Mouse (Mus musculus) spleen, adult 2 months (tissue): ENCODE measurements at regions not wholly inside any gene's neighbourhood (a gene's known extent, or its start where the extent isn't known, plus 50 kb on each side); places are given as distances from the start of the nearest gene placed in this dataset.

Experiments used
- DNase-seq, 2 experiments: peaks; one replicate each; pipeline versions ENCODE4 v3.0.0 to v3.0.0-alpha.2; 2012 to 2021; ENCODE audit warnings: low spot score in 2 of 2, low read depth in 1 of 2
- H3K27ac ChIP-seq: fragments of 200-500 bp; 2 replicates; pipeline ENCODE4 v1.5.1; 2012; ENCODE audit warnings: low read length, inconsistent platforms; ENCODE audit not compliant: insufficient read depth
- H3K27me3 ChIP-seq: fragments of 200-500 bp; 2 replicates; pipeline ENCODE4 v1.6.1; 2012; ENCODE audit warnings: mild to moderate bottlenecking, moderate library complexity, low read length, inconsistent platforms; ENCODE audit not compliant: control insufficient read depth, insufficient read depth
- H3K36me3 ChIP-seq: fragments of 200-500 bp; 2 replicates; pipeline ENCODE4 v1.6.1; 2012; ENCODE audit warnings: mild to moderate bottlenecking, low read length, inconsistent platforms; ENCODE audit not compliant: control insufficient read depth, insufficient read depth
- H3K4me1 ChIP-seq: fragments of 200-500 bp; 2 replicates; pipeline ENCODE4 v1.6.1; 2011; ENCODE audit warnings: inconsistent platforms; ENCODE audit not compliant: control insufficient read depth, insufficient read depth, insufficient read length
- H3K4me3 ChIP-seq: fragments of 200-500 bp; 2 replicates; pipeline ENCODE4 v1.5.1; 2011; ENCODE audit warnings: mild to moderate bottlenecking, inconsistent platforms; ENCODE audit not compliant: insufficient read depth, insufficient read length; ENCODE audit errors: extremely low read depth
- CTCF ChIP-seq: fragments of 200-500 bp; IDR thresholded peaks from 2 replicates; pipeline ENCODE4 v1.5.1; 2011; ENCODE audit warnings: mild to moderate bottlenecking, inconsistent platforms; ENCODE audit not compliant: insufficient read depth, insufficient read length, insufficient replicate concordance; ENCODE audit errors: extremely low read depth
- POLR2A ChIP-seq: fragments of 200-500 bp; IDR thresholded peaks from 2 replicates; pipeline ENCODE4 v1.6.1; 2011; ENCODE audit warnings: low read depth, low read length, inconsistent platforms
- WGBS: fragments of 180-500 bp; shearing (Covaris S2); methylation state at CpG from one replicate; pipeline ENCODE4 v1.1.7; 2018; 5-methylcytosine and 5-hydroxymethylcytosine counted together

DNA sequence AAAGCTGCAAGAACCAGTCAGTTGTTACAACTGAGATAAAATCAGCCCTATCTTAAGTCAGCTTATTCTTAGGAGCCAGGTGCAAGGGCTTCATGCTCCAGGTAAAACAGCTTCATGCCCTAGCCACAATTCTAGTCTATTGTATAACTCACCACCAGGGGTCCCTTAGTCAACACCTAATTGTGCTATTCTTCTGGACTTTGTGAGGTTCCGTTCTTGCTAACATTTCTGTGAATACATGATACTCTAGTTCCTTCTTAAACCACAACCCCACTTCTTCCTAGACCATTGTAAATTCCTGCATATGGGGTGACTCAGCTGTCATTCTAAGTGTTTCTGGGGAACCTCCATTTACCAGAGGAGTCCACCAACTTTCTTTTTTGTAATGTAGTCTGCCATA lies 57.9 kb upstream of the Gm49339 start:
- no peak for DNase-seq
- WGBS = 3% methylated on average over 1 of the region's 1 CpGs
- no peaks in the 10 kb centered on the region for H3K27me3 ChIP-seq
- no peak overlapping the region for H3K27ac ChIP-seq
- H3K4me1 ChIP-seq = no peaks in the 10 kb centered on the region
- no peak overlapping the region for H3K4me3 ChIP-seq
- TF ChIP-seq POLR2A (no peak), CTCF (no peak)
- H3K36me3 ChIP-seq = no peaks in the 10 kb centered on the region
